Mouse (Mus musculus): Measurements from ENCODE around the gene Map2. TPM values are rescaled to one million over a fixed set of nuclear protein-coding genes. Genes with fewer than 3 reads are reported as not detected.

The Map2 gene
- total and polyA plus RNA-seq, 3 experiments, result not detected

- TF ChIP-seq UBTF (IDR thresholded peaks at IDR 0.05; ENCODE audit: borderline replicate concordance, insufficient read depth, low read depth, low read length) (no peak), TBP (IDR thresholded peaks at IDR 0.05; ENCODE audit: low read depth, low read length) (no peak), POLR2A (IDR thresholded peaks at IDR 0.05; ENCODE audit: control insufficient read depth in 1 of 2, insufficient read depth in 1 of 2, low read depth in 1 of 2, low read length in 2 of 2, poor library complexity in 1 of 2) (no peak), KAT2A (conservative IDR thresholded peaks at IDR 0.05; ENCODE audit: low read depth, low read length) (no peak), TCF12 (IDR thresholded peaks at IDR 0.05; ENCODE audit: low read depth, low read length) (no peak), ZKSCAN1 (IDR thresholded peaks at IDR 0.05; ENCODE audit: low read depth, low read length) (no peak), ETS1 (IDR thresholded peaks at IDR 0.05; ENCODE audit: low read depth, low read length) (no peak), E2F4 (IDR thresholded peaks at IDR 0.05; ENCODE audit: borderline replicate concordance, low read depth, low read length) (no peak), SIN3A (IDR thresholded peaks at IDR 0.05; ENCODE audit: low read length) (no peak), HCFC1 (IDR thresholded peaks at IDR 0.05; ENCODE audit: low read depth, low read length) (no peak), ELF1 (IDR thresholded peaks at IDR 0.05; ENCODE audit: low read depth, low read length) (no peak), CTCF (IDR thresholded peaks at IDR 0.05 in 2 of 3, conservative IDR thresholded peaks at IDR 0.05 in 1 of 3; ENCODE audit: control insufficient read depth in 1 of 3, insufficient read depth in 1 of 3, low read depth in 2 of 3, low read length in 3 of 3, poor library complexity in 1 of 3, severe bottlenecking in 1 of 3) (no peak), MAFK (IDR thresholded peaks at IDR 0.05; ENCODE audit: borderline replicate concordance, low read depth, low read length) (no peak), USF1 (IDR thresholded peaks at IDR 0.05; ENCODE audit: low read depth, low read length) (no peak), MAX (IDR thresholded peaks at IDR 0.05; ENCODE audit: low read length) (no peak), NELFE (IDR thresholded peaks at IDR 0.05; ENCODE audit: low read depth, low read length) (no peak), USF2 (IDR thresholded peaks at IDR 0.05; ENCODE audit: borderline replicate concordance in 1 of 2, insufficient read depth in 1 of 2, low read depth in 1 of 2, low read length in 2 of 2) (no peak), JUND (IDR thresholded peaks at IDR 0.05; ENCODE audit: low read depth, low read length) (no peak)
- Histone ChIP-seq H3K27ac (ENCODE audit: control insufficient read depth, low read depth, low read length) (no peak overlapping the region), H3K9ac (ENCODE audit: control insufficient read depth, low read depth, low read length, poor library complexity, severe bottlenecking) (no peak overlapping the region), H3K79me2 (ENCODE audit: control insufficient read depth, insufficient read depth, low read length, poor library complexity) (no peaks in the 10 kb centered on the region), H3K27me3 (ENCODE audit: control insufficient read depth in 1 of 2, insufficient read depth in 2 of 2, low read length in 2 of 2) (no peaks in the 10 kb centered on the region), H3K36me3 (ENCODE audit: control insufficient read depth in 1 of 2, insufficient read depth in 2 of 2, low read length in 2 of 2) (no peaks in the 10 kb centered on the region), H3K4me1 (ENCODE audit: control insufficient read depth in 1 of 2, insufficient read depth in 2 of 2, low read length in 2 of 2) (no peaks in the 10 kb centered on the region), H3K9me3 (replicated peaks; ENCODE audit: insufficient read depth, low read length) (no peaks in the 10 kb centered on the region), H3K4me3 (ENCODE audit: control insufficient read depth in 1 of 2, insufficient read depth in 1 of 2, low read depth in 2 of 2, low read length in 2 of 2) (no peak overlapping the region)
- no peak for DNase-seq (ENCODE audit: low read depth, low spot score)
These were observed 21.6 kb downstream of the Map2 start for GRCm38 (mm10) chr1:66196716-66197115.

GRCm38 (mm10) chr1:66205517-66205916 lies 30.4 kb downstream of the Map2 start:
- H3K27ac ChIP-seq (ENCODE audit: control insufficient read depth, low read depth, low read length), result no peak overlapping the region
- H3K4me1 ChIP-seq (ENCODE audit: control insufficient read depth in 1 of 2, insufficient read depth in 2 of 2, low read length in 2 of 2), result no peaks in the 10 kb centered on the region
- no peaks in the 10 kb centered on the region for H3K79me2 ChIP-seq (ENCODE audit: control insufficient read depth, insufficient read depth, low read length, poor library complexity)
- no peaks in the 10 kb centered on the region for H3K36me3 ChIP-seq (ENCODE audit: control insufficient read depth in 1 of 2, insufficient read depth in 2 of 2, low read length in 2 of 2)
- no peaks in the 10 kb centered on the region for H3K9me3 ChIP-seq (replicated peaks; ENCODE audit: insufficient read depth, low read length)
- no peak for DNase-seq (ENCODE audit: low read depth, low spot score)
- no peak overlapping the region for H3K4me3 ChIP-seq (ENCODE audit: control insufficient read depth in 1 of 2, insufficient read depth in 1 of 2, low read depth in 2 of 2, low read length in 2 of 2)
- no peaks in the 10 kb centered on the region for H3K27me3 ChIP-seq (ENCODE audit: control insufficient read depth in 1 of 2, insufficient read depth in 2 of 2, low read length in 2 of 2)
- TF ChIP-seq EP300 (IDR thresholded peaks at IDR 0.05; ENCODE audit: low read depth in 1 of 2, low read length in 2 of 2) (no peak), CHD1 (IDR thresholded peaks at IDR 0.05; ENCODE audit: low read depth, low read length) (no peak), RAD21 (IDR thresholded peaks at IDR 0.05; ENCODE audit: low read depth, low read length) (no peak), ZC3H11A (IDR thresholded peaks at IDR 0.05; ENCODE audit: low read depth, low read length) (no peak), MYC (IDR thresholded peaks at IDR 0.05; ENCODE audit: low read depth, low read length) (no peak), HCFC1 (IDR thresholded peaks at IDR 0.05; ENCODE audit: low read depth, low read length) (no peak), GATA1 (IDR thresholded peaks at IDR 0.05; ENCODE audit: low read depth, low read length) (no peak), ZNF384 (IDR thresholded peaks at IDR 0.05; ENCODE audit: low read depth, low read length) (no peak), UBTF (IDR thresholded peaks at IDR 0.05; ENCODE audit: borderline replicate concordance, insufficient read depth, low read depth, low read length) (no peak), POLR2A (IDR thresholded peaks at IDR 0.05; ENCODE audit: control insufficient read depth in 1 of 2, insufficient read depth in 1 of 2, low read depth in 1 of 2, low read length in 2 of 2, poor library complexity in 1 of 2) (no peak), ZMIZ1 (IDR thresholded peaks at IDR 0.05; ENCODE audit: low read depth, low read length) (no peak), MYB (IDR thresholded peaks at IDR 0.05; ENCODE audit: low read depth, low read length) (no peak), TAL1 (IDR thresholded peaks at IDR 0.05; ENCODE audit: low read length) (no peak)
- H3K9ac ChIP-seq (ENCODE audit: control insufficient read depth, low read depth, low read length, poor library complexity, severe bottlenecking), result no peak overlapping the region
